Mouse (Mus musculus): ENCODE results near the gene Klf5. TPM values are rescaled to one million over a fixed set of nuclear protein-coding genes. Genes with fewer than 3 reads are reported as not detected.

The Klf5 gene
- 1 to 10 TPM in 1 of 2 experiments, under 1 TPM in 1; 0.20 to 1.4 TPM for polyA plus RNA-seq (2017; shearing (Covaris generic))

GRCm38 (mm10) chr14:99298385-99299021 is at the start of gene Klf5:
TSS of gene Klf5 (plus strand) at chr14:99298691.

Other genes with a start within 250 kb of the Klf5 start
- gene Pibf1, start 199.3 kb upstream of the Klf5 start, polyA plus RNA-seq (2017; shearing (Covaris generic)) = 10 to 100 TPM; 21.2 to 25.7 TPM
- gene Dis3, start 198.9 kb upstream of the Klf5 start, polyA plus RNA-seq (2017; shearing (Covaris generic)) = 10 to 100 TPM; 33.3 to 33.9 TPM

All from inflammation-experienced regulatory T-cells (primary cell).